Mouse (Mus musculus) erythroblast, adult 5-6 weeks (primary cell): ENCODE results near the gene H2-Aa. TPM values are rescaled to one million over a fixed set of nuclear protein-coding genes. Genes with fewer than 3 reads are reported as not detected.

Source experiments
- ATAC-seq: replicated peaks from 2 replicates; pipeline ENCODE4 v1.8.0; 2016; ENCODE audit warnings: moderate number of reproducible peaks, mild to moderate bottlenecking, moderate TSS enrichment, inconsistent platforms; ENCODE audit not compliant: poor library complexity, low FRiP score, severe bottlenecking
- total RNA-seq, 2 experiments: library from RNA; stranded (forward) in 1 of 2; stranded (reverse) in 1 of 2; fragments of 150-400 nt in 1 of 2; fragments of 200-764, 138-1000 nt in 1 of 2; gene quantifications; 2 replicates each; pipeline versions ENCODE4 v1.2.3 to v1.2.4; 2015 to 2017; ENCODE audit warnings: low replicate concordance in 2 of 2

H2-Aa gene
- total RNA-seq, 2 experiments from 2014 or later: 32.2 to 127 TPM

GRCm38 (mm10) chr17:34236691-34237090 is 50.9 kb downstream of the H2-Aa start:
- ATAC-seq: no peak

GRCm38 (mm10) chr17:34234926-34235325 is 52.7 kb downstream of the H2-Aa start:
- peak; percentile 52 for ATAC-seq

Other genes with a start within 250 kb of the H2-Aa start
- gene Col11a2, start 248.4 kb downstream of the H2-Aa start, total RNA-seq (2015; ENCODE audit: low replicate concordance): 1.3 TPM in 1 of 2 replicates, not detected in the other
- gene Col11a2, start 248.4 kb downstream of the H2-Aa start, total RNA-seq (2017; ENCODE audit: low replicate concordance): 4.3 and 7.0 TPM in 2 replicates
- 0.84 and 7.9 TPM in 2 replicates for gene H2-Oa, start 195.5 kb downstream of the H2-Aa start, total RNA-seq (2015; ENCODE audit: low replicate concordance)
- gene H2-Oa, start 195.5 kb downstream of the H2-Aa start, total RNA-seq (2017; ENCODE audit: low replicate concordance): 1.1 TPM in 1 of 2 replicates, not detected in the other
- 15.9 and 37.5 TPM in 2 replicates for gene H2-DMa, start 168.3 kb downstream of the H2-Aa start, total RNA-seq (2015; ENCODE audit: low replicate concordance)
- gene H2-DMa, start 168.3 kb downstream of the H2-Aa start, total RNA-seq (2017; ENCODE audit: low replicate concordance): 11.7 and 13.3 TPM in 2 replicates
- 36.1 and 75.0 TPM in 2 replicates for gene Brd2, start 165.2 kb downstream of the H2-Aa start, total RNA-seq (2015; ENCODE audit: low replicate concordance)
- 114 and 135 TPM in 2 replicates for gene Brd2, start 165.2 kb downstream of the H2-Aa start, total RNA-seq (2017; ENCODE audit: low replicate concordance)
- 2.5 TPM in 1 of 2 replicates, not detected in the other for gene H2-DMb2, start 144.5 kb downstream of the H2-Aa start, total RNA-seq (2015; ENCODE audit: low replicate concordance)
- 3.2 and 3.6 TPM in 2 replicates for gene H2-DMb2, start 144.5 kb downstream of the H2-Aa start, total RNA-seq (2017; ENCODE audit: low replicate concordance)
- gene H2-DMb1, start 134.8 kb downstream of the H2-Aa start, total RNA-seq (2015; ENCODE audit: low replicate concordance): 6.1 and 9.6 TPM in 2 replicates
- gene H2-DMb1, start 134.8 kb downstream of the H2-Aa start, total RNA-seq (2017; ENCODE audit: low replicate concordance): 7.1 and 15.8 TPM in 2 replicates
- gene Tap1, start 100.3 kb downstream of the H2-Aa start, total RNA-seq (2015; ENCODE audit: low replicate concordance): 6.9 and 12.1 TPM in 2 replicates
- 13.3 and 24.7 TPM in 2 replicates for gene Tap1, start 100.3 kb downstream of the H2-Aa start, total RNA-seq (2017; ENCODE audit: low replicate concordance)
- gene Psmb9, start 100.1 kb downstream of the H2-Aa start, total RNA-seq (2015; ENCODE audit: low replicate concordance): 16.1 and 55.0 TPM in 2 replicates
- gene Psmb9, start 100.1 kb downstream of the H2-Aa start, total RNA-seq (2017; ENCODE audit: low replicate concordance): 17.2 and 29.1 TPM in 2 replicates
- gene Psmb8, start 90.1 kb downstream of the H2-Aa start, total RNA-seq (2015; ENCODE audit: low replicate concordance): 35.5 and 50.4 TPM in 2 replicates
- gene Psmb8, start 90.1 kb downstream of the H2-Aa start, total RNA-seq (2017; ENCODE audit: low replicate concordance): 34.0 and 37.2 TPM in 2 replicates
- 0.38 and 5.2 TPM in 2 replicates for gene Tap2, start 84.3 kb downstream of the H2-Aa start, total RNA-seq (2015; ENCODE audit: low replicate concordance)
- gene Tap2, start 84.3 kb downstream of the H2-Aa start, total RNA-seq (2017; ENCODE audit: low replicate concordance): 7.8 and 11.2 TPM in 2 replicates
- 4.8 and 8.1 TPM in 2 replicates for gene H2-Ob, start 48.9 kb downstream of the H2-Aa start, total RNA-seq (2015; ENCODE audit: low replicate concordance)
- 1.4 TPM in 1 of 2 replicates, not detected in the other for gene H2-Ob, start 48.9 kb downstream of the H2-Aa start, total RNA-seq (2017; ENCODE audit: low replicate concordance)
- 60.8 and 138 TPM in 2 replicates for gene H2-Ab1, start 30.1 kb downstream of the H2-Aa start, total RNA-seq (2015; ENCODE audit: low replicate concordance)
- 38.6 and 79.7 TPM in 2 replicates for gene H2-Ab1, start 30.1 kb downstream of the H2-Aa start, total RNA-seq (2017; ENCODE audit: low replicate concordance)
- 6.5 and 9.8 TPM in 2 replicates for gene H2-Eb1, start 18.0 kb upstream of the H2-Aa start, total RNA-seq (2015; ENCODE audit: low replicate concordance)
- 15.9 and 53.1 TPM in 2 replicates for gene H2-Eb1, start 18.0 kb upstream of the H2-Aa start, total RNA-seq (2017; ENCODE audit: low replicate concordance)
- gene H2-Eb2, start 37.8 kb upstream of the H2-Aa start, total RNA-seq (2015; ENCODE audit: low replicate concordance): not detected in 2 replicates
- not detected in 2 replicates for gene H2-Eb2, start 37.8 kb upstream of the H2-Aa start, total RNA-seq (2017; ENCODE audit: low replicate concordance)
- 0.96 TPM in 1 of 2 replicates, not detected in the other for gene Btnl2, start 67.0 kb upstream of the H2-Aa start, total RNA-seq (2015; ENCODE audit: low replicate concordance)
- 0.09 and 0.42 TPM in 2 replicates for gene Btnl2, start 67.0 kb upstream of the H2-Aa start, total RNA-seq (2017; ENCODE audit: low replicate concordance)
- not detected in 2 replicates for gene Btnl1, start 89.3 kb upstream of the H2-Aa start, total RNA-seq (2015; ENCODE audit: low replicate concordance)
- gene Btnl1, start 89.3 kb upstream of the H2-Aa start, total RNA-seq (2017; ENCODE audit: low replicate concordance): not detected in 2 replicates
- not detected in 2 replicates for gene BC051142, start 111.0 kb upstream of the H2-Aa start, total RNA-seq (2015; ENCODE audit: low replicate concordance)
- gene BC051142, start 111.0 kb upstream of the H2-Aa start, total RNA-seq (2017; ENCODE audit: low replicate concordance): not detected in 2 replicates
- 0.84 TPM in 1 of 2 replicates, not detected in the other for gene Btnl4, start 189.5 kb upstream of the H2-Aa start, total RNA-seq (2015; ENCODE audit: low replicate concordance)
- not detected in 2 replicates for gene Btnl4, start 189.5 kb upstream of the H2-Aa start, total RNA-seq (2017; ENCODE audit: low replicate concordance)
- gene Btnl6, start 229.5 kb upstream of the H2-Aa start, total RNA-seq (2015; ENCODE audit: low replicate concordance): not detected in 2 replicates
- gene Btnl6, start 229.5 kb upstream of the H2-Aa start, total RNA-seq (2017; ENCODE audit: low replicate concordance): 0.77 TPM in 1 of 2 replicates, not detected in the other